Mouse (Mus musculus) G1E (cell line): Measurements from ENCODE around the gene R3hcc1l. TPM values are rescaled to one million over a fixed set of nuclear protein-coding genes. Genes with fewer than 3 reads are reported as not detected.
A peak's percentile ranks its signal among the peaks of the same experiment; 100 is the strongest.

ENCODE experiments used
- ATAC-seq: 2 replicates; pipeline ENCODE4 v1.8.0; 2016; ENCODE audit warnings: mild to moderate bottlenecking; ENCODE audit not compliant: insufficient number of reproducible peaks, poor library complexity, low FRiP score, severe bottlenecking; ENCODE audit errors: extremely low read depth
- DNase-seq: peaks from one replicate; pipeline ENCODE4 v3.0.0; 2012; ENCODE audit warnings: low spot score
- H3K27me3 ChIP-seq: 2 replicates; pipeline ENCODE4 v1.6.1; 2012; ENCODE audit warnings: mild to moderate bottlenecking, low read length, inconsistent platforms; ENCODE audit not compliant: insufficient read depth
- H3K36me3 ChIP-seq: replicated peaks from 2 replicates; pipeline ENCODE3; 2012; ENCODE audit warnings: mild to moderate bottlenecking, inconsistent platforms
- H3K4me1 ChIP-seq: 2 replicates; pipeline ENCODE4 v1.6.1; 2012; ENCODE audit warnings: low read depth, low read length, inconsistent platforms, mixed read lengths; ENCODE audit not compliant: insufficient read depth
- H3K4me3 ChIP-seq: 2 replicates; pipeline ENCODE4 v1.5.1; 2012; ENCODE audit warnings: low read depth, mild to moderate bottlenecking, inconsistent platforms, low read length, moderate library complexity, mixed read lengths
- H3K9me3 ChIP-seq: replicated peaks from 2 replicates; pipeline ENCODE4 v1.6.1; 2012; ENCODE audit warnings: inconsistent platforms
- CTCF ChIP-seq: IDR thresholded peaks from 2 replicates; pipeline ENCODE4 v1.5.1; 2012; ENCODE audit warnings: low read depth, low read length, inconsistent platforms, mixed read lengths
- GATA1 ChIP-seq: IDR thresholded peaks from 2 replicates; pipeline ENCODE4 v1.6.1; 2012; ENCODE audit warnings: borderline replicate concordance, low read length, inconsistent platforms, mixed read lengths
- GATA2 ChIP-seq: IDR thresholded peaks from 2 replicates; pipeline ENCODE4 v1.6.1; 2012; ENCODE audit warnings: low read depth, low read length, inconsistent platforms, borderline replicate concordance
- POLR2AphosphoS5 ChIP-seq: IDR thresholded peaks from 2 replicates; pipeline ENCODE4 v1.6.1; 2012; ENCODE audit warnings: low read depth, low read length, inconsistent platforms; ENCODE audit not compliant: insufficient replicate concordance
- TAL1 ChIP-seq: conservative IDR thresholded peaks from 2 replicates; pipeline ENCODE4 v1.6.1; 2012; ENCODE audit warnings: low read depth, low read length, inconsistent platforms, mixed read lengths
- polyA plus RNA-seq: library from polyadenylated mRNA; stranded (reverse); fragments of >175 nt; gene quantifications from 2 replicates; pipeline ENCODE4 v1.2.3, GENCODE M21; 2012
- total RNA-seq, 2 experiments: library from RNA; stranded (forward) in 1 of 2; stranded (reverse) in 1 of 2; fragments of 200-1000 nt in 1 of 2; fragments of >200 nt in 1 of 2; fragmentation: Nextera tagmentation in 1 of 2; gene quantifications; 2 replicates each; pipeline ENCODE4 v1.2.3; 2014 to 2017

R3hcc1l gene
- 27.0 and 46.5 TPM in 2 replicates for total RNA-seq (2014; fragmentation: Nextera tagmentation)
- 26.9 and 32.3 TPM in 2 replicates for total RNA-seq (2017)
- polyA plus RNA-seq, result 1.3 and 1.7 TPM in 2 replicates

DNA sequence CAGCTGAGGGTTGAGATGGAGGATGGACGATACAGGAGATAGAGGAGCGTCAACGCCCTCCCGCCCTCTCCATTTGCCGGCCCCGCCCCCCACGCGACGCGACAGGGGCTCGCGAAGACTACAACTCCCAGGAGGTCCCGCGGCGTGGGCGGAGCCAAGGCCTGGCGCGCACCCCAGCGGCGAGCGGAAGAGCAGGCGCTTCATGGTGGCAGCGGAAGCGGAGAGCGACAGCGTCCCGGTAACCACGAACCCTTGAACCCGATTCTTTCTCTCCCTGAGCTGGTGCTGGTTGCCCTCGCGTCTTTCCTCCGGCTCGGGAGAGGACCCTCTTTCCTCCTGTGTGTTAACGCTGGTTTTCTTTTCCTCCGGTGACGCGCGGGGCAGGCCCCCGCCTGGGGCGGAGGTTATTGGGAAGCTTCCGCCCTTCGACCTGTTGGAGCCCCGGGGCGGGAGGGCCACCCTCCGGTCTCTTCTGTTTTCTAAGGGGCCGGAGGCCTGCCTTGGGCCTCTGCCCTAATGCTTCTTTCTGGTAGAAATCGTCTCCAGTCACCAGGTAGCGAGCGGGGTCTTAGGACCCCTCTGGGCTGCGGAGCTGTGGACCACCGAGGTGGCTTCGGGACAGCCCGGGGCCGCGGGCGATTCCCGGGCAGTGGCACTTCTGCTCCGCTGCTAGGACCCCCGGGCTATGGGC is at the start of gene R3hcc1l:
Gene R3hcc1l, plus strand, starts transcription at position 140 of the 691 bp plus-strand sequence.
- DNase-seq (peak; percentile 81), ATAC-seq (peak; percentile 87)
- peaks cover 12% of the 10 kb centered on the region for H3K27me3 ChIP-seq
- peaks cover 30% of the 10 kb centered on the region for H3K4me1 ChIP-seq
- peak within 1 kb of the TSS; percentile 81 for H3K4me3 ChIP-seq
- TF ChIP-seq GATA2, result no peak
- TF ChIP-seq GATA1, result no peak
- TF ChIP-seq POLR2AphosphoS5, result no peak
- no peaks in the 10 kb centered on the region for H3K9me3 ChIP-seq
- peaks cover 9% of the 10 kb centered on the region for H3K36me3 ChIP-seq

DNA sequence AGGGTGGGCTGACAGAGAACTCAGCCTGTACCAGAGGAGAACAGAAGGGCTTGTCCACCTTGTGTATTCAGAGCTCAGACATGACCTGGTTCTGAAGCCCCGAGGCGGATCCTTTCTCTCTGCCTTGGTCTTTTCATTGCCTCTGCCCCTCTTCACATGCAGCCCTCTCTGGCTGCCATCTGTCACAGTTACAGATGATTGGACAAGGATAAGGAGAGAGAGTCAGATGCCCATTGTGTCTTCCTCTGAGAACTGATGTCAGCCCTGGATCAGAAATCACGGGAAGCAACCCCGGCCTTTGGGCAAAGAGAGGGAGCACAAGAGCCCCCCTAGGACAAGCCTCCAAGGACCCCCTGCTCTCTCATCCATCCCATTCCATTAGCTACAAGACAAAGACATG is 47.0 kb upstream of the R3hcc1l start:
- H3K36me3 ChIP-seq, result no peaks in the 10 kb centered on the region
- no peak for TF ChIP-seq GATA2
- no peak for TF ChIP-seq TAL1
- no peak for TF ChIP-seq CTCF
- TF ChIP-seq GATA1, result no peak
- TF ChIP-seq POLR2AphosphoS5, result no peak
- no peak overlapping the region for H3K4me3 ChIP-seq
- H3K9me3 ChIP-seq, result no peaks in the 10 kb centered on the region
- DNase-seq (no peak), ATAC-seq (no peak)
- H3K4me1 ChIP-seq, result no peaks in the 10 kb centered on the region
- no peaks in the 10 kb centered on the region for H3K27me3 ChIP-seq

DNA sequence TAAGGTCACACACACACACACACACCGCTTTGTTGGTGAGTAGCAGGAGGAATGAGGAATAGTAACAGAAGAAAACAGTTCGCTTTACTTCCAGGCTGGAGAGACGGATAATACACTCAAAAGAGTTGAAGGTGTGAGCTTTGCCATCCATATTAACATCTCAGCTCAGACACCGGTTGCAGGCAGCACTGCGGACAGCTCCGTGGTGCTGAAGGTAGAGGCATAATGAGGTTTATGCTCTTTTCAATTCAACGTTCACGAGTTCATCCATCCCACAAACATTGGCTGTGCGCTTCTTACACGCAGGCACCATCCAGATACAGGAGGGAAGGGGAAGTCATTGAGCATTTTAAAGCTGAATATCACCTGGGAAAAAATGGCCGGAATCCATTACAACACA is 45.7 kb upstream of the R3hcc1l start:
- H3K9me3 ChIP-seq, result no peaks in the 10 kb centered on the region
- no peak overlapping the region for H3K4me3 ChIP-seq
- no peak for DNase-seq
- no peaks in the 10 kb centered on the region for H3K27me3 ChIP-seq
- TF ChIP-seq GATA2 (no peak), POLR2AphosphoS5 (no peak), TAL1 (no peak), GATA1 (no peak), CTCF (no peak)
- ATAC-seq, result no peak
- H3K4me1 ChIP-seq, result no peaks in the 10 kb centered on the region
- H3K36me3 ChIP-seq, result no peaks in the 10 kb centered on the region

DNA sequence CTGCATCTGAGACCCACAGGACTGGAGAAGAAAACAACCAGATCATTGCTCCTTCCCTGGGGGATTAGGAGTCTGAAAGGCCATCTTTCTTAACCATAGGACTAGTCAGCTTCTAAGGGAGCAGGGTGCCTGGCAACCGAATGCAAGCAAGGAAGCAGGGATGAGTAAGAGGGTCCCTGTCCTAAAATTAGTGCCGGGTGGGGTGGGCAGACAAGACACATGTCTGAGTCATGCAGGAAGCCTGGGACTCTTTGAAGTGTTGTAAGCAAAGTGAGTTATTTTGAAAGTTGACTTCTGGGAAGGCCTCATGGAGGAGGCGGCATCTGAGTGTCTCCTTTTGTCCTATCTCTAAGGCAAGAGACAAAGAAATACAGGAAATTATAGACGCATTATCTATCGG is 40.8 kb upstream of the R3hcc1l start:
- no peak overlapping the region for H3K4me3 ChIP-seq
- ATAC-seq (no peak), DNase-seq (no peak)
- TF ChIP-seq POLR2AphosphoS5 (no peak), GATA2 (no peak), GATA1 (no peak), CTCF (no peak), TAL1 (no peak)
- no peaks in the 10 kb centered on the region for H3K36me3 ChIP-seq
- H3K27me3 ChIP-seq, result peaks cover 6% of the 10 kb centered on the region; the same call in 1 of the 2 replicates
- no peaks in the 10 kb centered on the region for H3K9me3 ChIP-seq
- no peaks in the 10 kb centered on the region for H3K4me1 ChIP-seq

DNA sequence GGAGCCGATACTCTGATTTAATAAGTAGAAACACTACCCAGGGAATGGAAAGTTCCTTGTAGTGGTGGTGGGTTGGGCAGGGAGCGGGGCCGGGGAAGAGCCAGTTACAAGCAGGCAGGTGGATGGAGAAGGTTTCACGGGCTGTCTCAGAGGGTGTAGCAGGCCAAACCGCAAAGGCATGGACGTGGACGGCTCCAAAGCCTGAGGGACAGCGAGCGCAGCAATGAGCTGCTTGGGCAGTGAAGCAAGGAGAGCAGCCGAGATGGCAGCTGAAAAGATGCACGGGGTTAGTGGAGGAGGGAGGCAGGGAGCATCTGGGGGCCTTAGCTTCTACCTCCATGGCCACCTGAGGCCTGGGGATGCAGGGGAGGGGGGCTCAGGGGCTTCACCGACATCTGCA is 40.3 kb upstream of the R3hcc1l start:
- H3K36me3 ChIP-seq, result no peaks in the 10 kb centered on the region
- ATAC-seq (no peak), DNase-seq (no peak)
- no peaks in the 10 kb centered on the region for H3K4me1 ChIP-seq
- peaks cover 6% of the 10 kb centered on the region; the same call in 1 of the 2 replicates for H3K27me3 ChIP-seq
- H3K9me3 ChIP-seq, result no peaks in the 10 kb centered on the region
- H3K4me3 ChIP-seq, result 0 out of 2 replicates have a peak overlapping the region, but pooled peaks have one; percentile 1
- TF ChIP-seq POLR2AphosphoS5 (no peak), GATA1 (no peak), CTCF (no peak), GATA2 (no peak), TAL1 (no peak)

DNA sequence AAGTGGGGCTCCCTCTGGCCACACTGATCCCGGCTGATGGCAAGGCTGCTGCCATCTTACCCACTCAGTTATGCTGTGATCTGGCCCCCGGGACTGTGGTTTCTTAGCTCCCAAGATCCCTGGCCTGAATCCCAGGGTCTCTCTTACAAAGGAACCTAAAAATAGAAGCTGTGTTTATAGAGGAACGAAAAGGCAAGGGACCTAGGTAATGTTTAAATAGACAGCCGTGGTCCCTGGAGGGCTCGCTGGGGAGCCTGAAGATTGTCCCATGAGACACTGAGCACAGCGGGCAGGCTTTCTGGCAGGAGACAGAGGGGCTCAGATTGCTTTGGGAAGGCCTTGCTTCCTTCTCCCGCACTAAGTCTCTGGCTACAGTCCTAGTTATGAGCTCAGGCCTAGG is 33.1 kb upstream of the R3hcc1l start:
- DNase-seq (no peak), ATAC-seq (no peak)
- Histone ChIP-seq H3K9me3 (no peaks in the 10 kb centered on the region), H3K36me3 (no peaks in the 10 kb centered on the region), H3K4me1 (peaks cover 5% of the 10 kb centered on the region; the same call in 1 of the 2 replicates), H3K27me3 (peaks cover 14% of the 10 kb centered on the region; the same call in 1 of the 2 replicates), H3K4me3 (no peak overlapping the region)
- no peak for TF ChIP-seq CTCF
